Mouse (Mus musculus): ENCODE measurements around the gene Gm49369. TPM values are rescaled to one million over a fixed set of nuclear protein-coding genes. Genes with fewer than 3 reads are reported as not detected.
"Not testable (repeated sequence)": the region's sequence is repeated elsewhere in the genome, so short reads cannot be mapped to it uniquely, and the experiment has no call there.

Gene Gm49369
- polyA plus RNA-seq, 1 experiment from 2014 or later = 3.0 TPM

- Histone ChIP-seq H3K9ac (replicated peaks) (no peak overlapping the region), H3K4me3 (no peak overlapping the region), H3K27me3 (no peaks in the 10 kb centered on the region), H3K27ac (replicated peaks) (no peak overlapping the region), H3K4me1 (no peaks in the 10 kb centered on the region), H3K4me2 (replicated peaks) (no peak overlapping the region), H3K9me3 (no peaks in the 10 kb centered on the region), H3K36me3 (no peaks in the 10 kb centered on the region)
- ATAC-seq (replicated peaks) = no peak
- 93% methylated on average over 8 of the region's 8 CpGs for WGBS
Measured at GRCm38 (mm10) chr7:142408686-142409085, 26.2 kb upstream of the Gm49369 start.

- Histone ChIP-seq H3K4me1 (no peaks in the 10 kb centered on the region), H3K4me3 (no peak overlapping the region), H3K9ac (replicated peaks) (no peak overlapping the region), H3K36me3 (no peaks in the 10 kb centered on the region), H3K4me2 (replicated peaks) (no peak overlapping the region), H3K27ac (replicated peaks) (no peak overlapping the region), H3K9me3 (no peaks in the 10 kb centered on the region), H3K27me3 (no peaks in the 10 kb centered on the region)
- WGBS = 74% methylated on average over 4 of the region's 4 CpGs
- no peak for ATAC-seq (replicated peaks)
Measured at GRCm38 (mm10) chr7:142407935-142408334, 25.5 kb upstream of the Gm49369 start.

DNA sequence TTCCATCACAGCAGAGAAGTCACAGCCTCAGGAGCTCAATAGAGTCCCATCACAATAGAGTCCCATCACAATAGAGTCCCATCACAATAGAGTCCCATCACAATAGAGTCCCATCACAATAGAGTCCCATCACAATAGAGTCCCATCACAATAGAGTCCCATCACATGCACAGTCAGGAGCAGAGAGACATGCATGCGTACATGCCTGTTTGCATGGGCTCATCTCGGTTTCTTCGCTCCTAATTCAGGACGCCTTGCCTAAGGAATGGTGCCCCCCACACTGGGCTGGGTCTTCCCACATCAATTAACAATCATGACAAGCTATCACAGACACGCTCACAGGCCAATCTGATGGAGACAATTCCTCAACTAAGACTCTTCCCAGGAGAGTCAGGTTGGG is 22.7 kb upstream of the Gm49369 start:
- H3K27ac ChIP-seq (replicated peaks); ATAC-seq (replicated peaks): not testable (repeated sequence)
- WGBS = 86% methylated on average over 5 of the region's 5 CpGs

DNA sequence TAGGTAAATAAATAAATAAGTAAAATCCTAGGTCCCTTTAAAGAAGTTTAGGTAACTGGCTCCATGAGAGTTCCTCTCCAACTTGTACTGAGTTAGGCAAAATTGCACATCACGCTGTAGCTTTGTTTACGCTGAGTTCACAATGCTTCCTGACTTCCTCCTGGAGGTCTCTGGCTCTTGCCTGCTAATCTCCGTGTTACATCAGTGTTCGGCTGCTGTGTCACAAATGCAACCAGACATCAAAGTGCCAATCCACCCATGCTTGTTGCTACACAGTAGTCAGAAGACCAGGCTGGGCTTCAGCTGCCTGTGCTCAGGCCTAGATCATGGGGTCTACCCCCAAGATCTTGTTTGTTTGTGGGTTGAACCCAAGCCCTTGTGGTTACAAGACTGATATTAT is 21.1 kb upstream of the Gm49369 start:
- H3K9ac ChIP-seq (replicated peaks) = no peak overlapping the region
- H3K4me3 ChIP-seq = no peak overlapping the region
- no peaks in the 10 kb centered on the region for H3K36me3 ChIP-seq
- H3K9me3 ChIP-seq = no peaks in the 10 kb centered on the region
- no peak overlapping the region for H3K4me2 ChIP-seq (replicated peaks)
- no peaks in the 10 kb centered on the region for H3K4me1 ChIP-seq
- no peak for ATAC-seq (replicated peaks)
- no peaks in the 10 kb centered on the region for H3K27me3 ChIP-seq
- no peak overlapping the region for H3K27ac ChIP-seq (replicated peaks)
- WGBS = 81% methylated on average over 4 of the region's 4 CpGs

More for the DNA sequence above, 22.7 kb upstream of the Gm49369 start:
- H3K36me3 ChIP-seq; H3K4me3 ChIP-seq; H3K4me1 ChIP-seq; H3K9me3 ChIP-seq; H3K9ac ChIP-seq (replicated peaks); H3K27me3 ChIP-seq; H3K4me2 ChIP-seq (replicated peaks): not testable (repeated sequence)

- WGBS = 6% methylated on average over 7 of the region's 7 CpGs
- Histone ChIP-seq H3K9me3 (no peaks in the 10 kb centered on the region), H3K27ac (replicated peaks) (no peak overlapping the region), H3K9ac (replicated peaks) (no peak overlapping the region), H3K27me3 (no peaks in the 10 kb centered on the region), H3K4me2 (replicated peaks) (no peak overlapping the region), H3K4me3 (no peak overlapping the region), H3K4me1 (no peaks in the 10 kb centered on the region), H3K36me3 (no peaks in the 10 kb centered on the region)
- no peak for ATAC-seq (replicated peaks)
Measured at GRCm38 (mm10) chr7:142400750-142401142, 18.3 kb upstream of the Gm49369 start.

DNA sequence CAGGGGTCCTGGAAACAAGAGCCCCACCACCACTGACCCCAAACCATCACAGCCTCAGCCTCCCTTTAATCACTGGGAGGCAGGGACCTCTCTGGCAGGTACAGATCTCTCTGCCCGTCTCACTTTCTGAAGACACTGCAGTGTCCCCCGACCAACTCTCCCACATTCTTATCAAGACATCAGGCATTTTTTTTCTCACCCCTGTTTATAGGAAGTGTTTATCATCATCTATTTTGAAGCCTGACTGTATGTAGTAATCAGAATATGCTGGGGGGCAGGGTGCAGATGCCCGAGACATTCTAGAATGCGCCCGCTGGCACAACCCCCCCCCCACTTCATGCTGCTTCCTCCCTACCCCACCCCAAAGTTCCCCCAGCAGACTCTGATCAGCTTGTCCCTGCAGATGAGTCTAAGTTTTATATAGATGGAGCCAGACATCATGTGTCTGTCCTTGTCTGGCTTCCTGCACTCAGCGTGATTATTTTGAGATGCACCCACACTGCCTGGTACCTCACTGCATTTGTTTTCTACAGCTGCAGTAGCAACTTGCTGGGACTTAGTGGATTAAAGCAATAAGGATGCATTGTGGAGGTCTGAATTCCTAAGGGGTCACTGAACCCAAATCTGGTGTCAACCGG is 17.8 kb upstream of the Gm49369 start:
- Histone ChIP-seq H3K4me2 (replicated peaks) (no peak overlapping the region), H3K36me3 (no peaks in the 10 kb centered on the region), H3K4me3 (no peak overlapping the region), H3K27ac (replicated peaks) (no peak overlapping the region), H3K9me3 (no peaks in the 10 kb centered on the region), H3K9ac (replicated peaks) (no peak overlapping the region), H3K27me3 (no peaks in the 10 kb centered on the region), H3K4me1 (no peaks in the 10 kb centered on the region)
- WGBS = 47% methylated on average over 7 of the region's 7 CpGs
- no peak for ATAC-seq (replicated peaks)

GRCm38 (mm10) chr7:142399250-142399649 is 16.8 kb upstream of the Gm49369 start:
- H3K27ac ChIP-seq (replicated peaks) = no peak overlapping the region
- no peaks in the 10 kb centered on the region for H3K36me3 ChIP-seq
- H3K9ac ChIP-seq (replicated peaks) = no peak overlapping the region
- H3K27me3 ChIP-seq = no peaks in the 10 kb centered on the region
- H3K4me2 ChIP-seq (replicated peaks) = no peak overlapping the region
- no peak overlapping the region for H3K4me3 ChIP-seq
- no peaks in the 10 kb centered on the region for H3K4me1 ChIP-seq
- H3K9me3 ChIP-seq = no peaks in the 10 kb centered on the region
- 79% methylated on average over 1 of the region's 1 CpGs for WGBS
- ATAC-seq (replicated peaks) = no peak

- no peaks in the 10 kb centered on the region for H3K9me3 ChIP-seq
- 61% methylated on average over 2 of the region's 2 CpGs for WGBS
- no peaks in the 10 kb centered on the region for H3K4me1 ChIP-seq
- H3K4me2 ChIP-seq (replicated peaks) = no peak overlapping the region
- no peaks in the 10 kb centered on the region for H3K27me3 ChIP-seq
- H3K4me3 ChIP-seq = no peak overlapping the region
- no peak for ATAC-seq (replicated peaks)
- no peaks in the 10 kb centered on the region for H3K36me3 ChIP-seq
- no peak overlapping the region for H3K9ac ChIP-seq (replicated peaks)
- no peak overlapping the region for H3K27ac ChIP-seq (replicated peaks)
Measured at GRCm38 (mm10) chr7:142398052-142398451, 15.6 kb upstream of the Gm49369 start.

DNA sequence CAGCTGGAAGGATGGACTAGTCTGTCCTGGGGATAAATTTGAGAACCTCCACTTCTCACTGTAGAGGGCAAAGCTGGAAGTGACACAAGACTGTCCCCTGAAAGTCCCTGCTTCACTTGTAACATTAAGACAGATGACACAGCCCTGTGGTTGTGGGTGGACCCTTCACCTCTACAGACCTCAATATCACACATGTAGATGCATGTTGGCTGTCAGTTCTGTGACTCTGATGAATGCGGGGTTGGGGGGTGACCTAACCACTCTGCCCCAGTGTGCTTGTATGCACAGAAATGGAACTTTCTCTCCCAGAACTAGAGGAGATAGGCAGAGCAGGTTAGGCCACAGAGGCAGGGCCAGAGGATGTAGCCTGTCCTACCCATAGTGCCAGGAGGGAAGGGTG is 14.1 kb upstream of the Gm49369 start:
- no peak overlapping the region for H3K4me3 ChIP-seq
- H3K27ac ChIP-seq (replicated peaks) = no peak overlapping the region
- H3K4me1 ChIP-seq = no peaks in the 10 kb centered on the region
- no peak overlapping the region for H3K9ac ChIP-seq (replicated peaks)
- no peaks in the 10 kb centered on the region for H3K27me3 ChIP-seq
- no peak for ATAC-seq (replicated peaks)
- 87% methylated on average over 1 of the region's 1 CpGs for WGBS
- H3K36me3 ChIP-seq = no peaks in the 10 kb centered on the region
- H3K9me3 ChIP-seq = no peaks in the 10 kb centered on the region
- H3K4me2 ChIP-seq (replicated peaks) = no peak overlapping the region

DNA sequence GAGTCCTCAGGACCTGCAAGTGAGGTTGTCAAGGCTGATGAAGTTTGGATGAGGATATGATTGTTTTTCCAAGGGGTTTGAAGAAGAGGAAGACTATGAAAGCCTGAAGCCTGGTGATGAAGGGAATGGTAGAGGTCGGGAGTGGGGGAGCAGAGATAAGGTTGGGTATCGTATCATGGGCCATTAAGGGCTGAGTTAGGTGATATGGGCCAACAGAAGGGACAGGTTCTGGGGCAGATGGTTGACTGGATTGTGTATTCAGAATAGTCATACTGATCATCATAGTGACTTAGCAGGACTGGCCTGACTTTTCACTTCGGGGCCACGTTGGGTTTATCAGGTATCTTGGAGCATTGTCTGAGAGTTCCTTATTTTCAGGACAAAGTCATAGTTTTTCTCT is 13.0 kb upstream of the Gm49369 start:
- WGBS = 86% methylated on average over 4 of the region's 4 CpGs
- Histone ChIP-seq H3K9me3 (no peaks in the 10 kb centered on the region), H3K4me2 (replicated peaks) (no peak overlapping the region), H3K4me3 (no peak overlapping the region), H3K36me3 (no peaks in the 10 kb centered on the region), H3K27me3 (no peaks in the 10 kb centered on the region), H3K9ac (replicated peaks) (no peak overlapping the region), H3K27ac (replicated peaks) (no peak overlapping the region), H3K4me1 (no peaks in the 10 kb centered on the region)
- ATAC-seq (replicated peaks) = no peak

DNA sequence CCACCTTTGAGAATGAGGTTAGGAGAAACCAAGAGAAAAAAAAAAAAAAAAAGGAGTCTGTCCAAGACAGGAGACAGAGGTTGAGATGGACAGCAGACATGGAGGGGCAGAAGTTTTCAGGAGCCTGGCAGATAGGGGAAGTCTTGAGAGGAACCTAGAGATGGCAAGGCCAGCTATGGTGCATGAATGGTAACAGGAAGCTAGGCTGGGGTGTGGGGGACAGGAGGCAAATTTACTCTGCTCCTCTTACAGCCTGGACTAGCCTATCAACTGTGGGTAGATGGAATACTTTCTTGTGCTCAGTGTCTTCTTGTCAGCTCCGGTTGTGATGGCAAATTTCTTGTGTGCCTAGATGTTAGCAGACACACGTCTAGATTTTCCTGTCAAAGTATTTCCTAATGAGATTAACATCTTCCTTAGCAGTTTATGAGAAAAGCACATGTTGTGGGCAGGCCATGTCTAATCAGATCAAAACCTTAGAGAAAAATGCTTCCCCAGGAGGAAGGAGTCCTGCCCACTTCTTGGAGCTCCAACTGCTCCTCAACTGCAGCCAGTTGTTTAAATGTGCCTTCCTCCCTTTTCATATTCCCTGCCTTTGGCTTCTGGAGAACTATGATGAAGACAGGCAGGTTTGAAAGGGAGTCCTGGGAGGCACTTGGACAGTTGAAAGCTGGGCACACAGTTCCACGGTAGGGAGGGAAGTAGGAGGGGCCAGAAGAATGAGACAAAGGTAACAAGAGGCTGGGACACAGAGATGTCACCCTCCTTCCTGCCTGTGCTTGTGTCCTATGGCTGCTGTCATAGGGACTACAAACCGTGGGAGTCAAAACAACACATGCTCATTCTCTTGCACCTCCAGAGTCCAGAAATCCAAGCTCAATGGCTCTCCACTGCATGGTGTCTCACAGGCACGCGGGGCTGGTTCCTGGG is 12.1 kb upstream of the Gm49369 start:
- Histone ChIP-seq H3K9me3 (no peaks in the 10 kb centered on the region), H3K4me2 (replicated peaks) (no peak overlapping the region), H3K36me3 (no peaks in the 10 kb centered on the region), H3K4me3 (no peak overlapping the region), H3K27ac (replicated peaks) (no peak overlapping the region), H3K4me1 (no peaks in the 10 kb centered on the region), H3K27me3 (no peaks in the 10 kb centered on the region), H3K9ac (replicated peaks) (no peak overlapping the region)
- WGBS = 78% methylated on average over 6 of the region's 6 CpGs
- ATAC-seq (replicated peaks) = no peak

- no peak overlapping the region for H3K27ac ChIP-seq (replicated peaks)
- 0 out of 2 replicates have a peak, but pooled peaks cover 2% of the 10 kb centered on the region for H3K4me1 ChIP-seq
- H3K4me3 ChIP-seq = no peak overlapping the region
- H3K4me2 ChIP-seq (replicated peaks) = no peak overlapping the region
- H3K27me3 ChIP-seq = no peaks in the 10 kb centered on the region
- no peak overlapping the region for H3K9ac ChIP-seq (replicated peaks)
- WGBS = 28% methylated on average over 4 of the region's 4 CpGs
- ATAC-seq (replicated peaks) = no peak
- H3K36me3 ChIP-seq = no peaks in the 10 kb centered on the region
- H3K9me3 ChIP-seq = no peaks in the 10 kb centered on the region
Measured at GRCm38 (mm10) chr7:142393191-142393590, 10.7 kb upstream of the Gm49369 start.

Data from forebrain, embryonic 15.5 days (tissue).